Mouse (Mus musculus) CD4-positive, CD25-positive, alpha-beta regulatory T cell, adult 2 months (primary cell): ENCODE data around the gene Nipbl.
"Not testable (repeated sequence)": the region's sequence is repeated elsewhere in the genome, so short reads cannot be mapped to it uniquely, and the experiment has no call there.

ENCODE experiments used
- DNase-seq: peaks from one replicate; pipeline ENCODE4 v3.0.0-alpha.2; 2012; ENCODE audit warnings: low read depth, low spot score

Nipbl gene

DNA sequence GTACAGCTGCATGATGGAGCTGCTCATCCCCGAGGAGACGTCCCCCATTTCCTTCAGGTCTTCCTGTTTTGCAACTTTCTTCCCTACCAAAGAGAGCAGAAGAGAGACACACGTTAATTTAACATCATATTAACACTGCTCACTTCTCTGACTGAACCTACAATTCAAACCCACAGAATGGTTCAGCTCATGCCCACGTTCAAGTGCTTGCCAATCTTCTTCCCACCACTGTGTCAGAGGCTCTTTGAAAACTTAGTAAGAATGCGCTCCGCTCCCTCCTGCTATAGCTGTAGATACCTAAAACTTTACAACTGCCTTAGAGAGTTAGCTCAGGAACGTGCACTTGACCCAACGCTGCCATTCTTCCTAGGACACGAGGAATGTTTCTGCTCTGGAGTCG is 141.3 kb downstream of the Nipbl start:
- no peak for DNase-seq

GRCm38 (mm10) chr15:8294150-8294549 is 150.1 kb downstream of the Nipbl start:
- no peak for DNase-seq

DNA sequence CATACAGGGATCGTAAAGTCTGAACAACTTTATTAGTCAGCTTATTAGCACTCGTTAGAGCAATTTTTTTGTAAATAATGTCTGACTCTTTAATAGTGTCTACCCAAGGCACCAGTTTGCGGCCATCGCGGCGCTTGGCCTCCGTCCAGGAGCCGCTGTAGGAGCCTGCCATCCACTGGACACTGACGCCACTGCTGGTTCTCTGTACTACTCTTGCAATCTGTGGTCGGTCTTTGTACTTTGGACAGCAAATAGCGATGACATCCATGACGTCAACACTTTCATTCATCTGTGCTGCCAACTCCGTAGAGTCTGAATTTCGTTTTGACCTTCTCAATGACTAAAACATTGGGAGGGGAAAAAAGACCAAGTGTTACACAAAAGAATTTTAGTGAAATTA is 153.0 kb downstream of the Nipbl start:
- no peak for DNase-seq

GRCm38 (mm10) chr15:8282155-8282554 is 162.1 kb downstream of the Nipbl start:
- DNase-seq: no peak

GRCm38 (mm10) chr15:8281701-8282100 is 162.6 kb downstream of the Nipbl start:
- DNase-seq: no peak

GRCm38 (mm10) chr15:8279929-8280610 is 164.2 kb downstream of the Nipbl start:
- peak; percentile 38 for DNase-seq

GRCm38 (mm10) chr15:8279320-8279779 is 164.9 kb downstream of the Nipbl start:
- DNase-seq: peak; percentile 68

GRCm38 (mm10) chr15:8277916-8278315 is 166.3 kb downstream of the Nipbl start:
- DNase-seq: not testable (repeated sequence)

- no peak for DNase-seq
Observed at GRCm38 (mm10) chr15:8271952-8272351, 172.3 kb downstream of the Nipbl start.

DNA sequence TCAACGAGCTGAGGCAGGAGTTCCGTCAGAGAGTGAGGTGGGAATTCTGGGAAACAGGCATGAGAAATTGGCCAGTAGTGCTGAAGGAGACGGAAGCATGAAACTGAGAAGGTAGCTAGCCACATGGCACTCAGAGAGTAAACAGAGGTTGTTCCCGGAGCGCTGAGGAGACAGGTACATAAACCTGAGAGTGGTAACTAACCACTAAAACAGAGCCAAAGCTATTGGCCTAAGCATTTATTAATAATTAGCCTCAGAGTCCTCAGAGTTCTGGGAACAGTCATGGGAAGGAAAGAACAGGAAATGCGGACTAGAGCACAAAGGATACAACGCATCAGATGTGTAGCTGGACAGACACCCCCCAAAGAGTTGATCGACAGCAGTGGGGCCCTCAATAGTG is 176.0 kb downstream of the Nipbl start:
- no peak for DNase-seq

DNA sequence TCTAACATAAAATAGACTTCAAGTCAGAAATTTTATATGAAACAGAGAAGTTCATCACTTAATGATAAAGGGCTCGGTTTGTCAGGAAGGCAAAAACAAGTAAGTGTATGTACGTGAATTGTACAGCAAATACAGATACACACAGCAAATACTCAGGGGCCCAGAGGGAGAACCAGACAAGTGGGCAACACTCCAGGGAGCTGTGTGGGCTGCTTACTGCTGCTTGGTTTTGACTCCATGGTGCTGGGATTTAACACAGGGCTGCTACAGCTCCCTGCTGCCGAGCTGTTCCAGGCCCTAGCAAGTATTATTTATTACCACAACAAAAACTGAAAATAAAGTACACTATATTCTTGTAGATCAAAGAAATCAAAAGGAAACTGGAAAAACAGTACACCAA is 177.1 kb downstream of the Nipbl start:
- no peak for DNase-seq

DNA sequence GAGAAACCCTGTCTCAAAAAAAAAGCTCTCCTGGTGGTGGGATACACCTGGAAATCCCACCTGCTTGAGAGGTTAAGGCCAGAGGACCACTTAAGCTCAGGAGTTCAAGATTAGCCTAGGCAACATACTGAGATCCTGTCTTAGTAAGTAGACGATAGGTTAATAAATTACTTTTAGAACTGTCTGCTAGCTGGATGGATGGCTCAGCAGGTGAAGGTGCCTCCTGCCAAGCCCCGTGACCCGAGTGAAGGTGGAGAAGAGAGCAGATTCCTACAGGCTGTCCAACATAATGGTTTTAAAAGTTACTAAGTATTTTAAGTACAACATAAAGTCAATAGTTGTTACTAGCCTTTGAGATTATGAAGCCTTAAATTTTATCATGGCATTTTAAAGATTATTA is 178.3 kb downstream of the Nipbl start:
- DNase-seq: no peak
